Mouse (Mus musculus) hindbrain, embryonic 11.5 days (tissue): Measurements from ENCODE around the gene Mlec. TPM values are rescaled to one million over a fixed set of nuclear protein-coding genes. Genes with fewer than 3 reads are reported as not detected.
"Not testable (repeated sequence)": the region's sequence is repeated elsewhere in the genome, so short reads cannot be mapped to it uniquely, and the experiment has no call there.

ENCODE experiments used
- ATAC-seq: fragments of 200-750 bp; cut with Nextera tagmentation; 2 replicates; pipeline ENCODE4 v1.8.0; 2017; ENCODE audit warnings: mild to moderate bottlenecking, moderate TSS enrichment, moderate library complexity; ENCODE audit not compliant: low FRiP score
- DNase-seq: peaks from one replicate; pipeline ENCODE4 v3.0.0-alpha.2; 2015; ENCODE audit warnings: low spot score
- H3K27ac ChIP-seq: fragments of 300-500 bp; sonication (generic); 2 replicates; pipeline ENCODE4 v1.5.1; 2014; ENCODE audit warnings: mild to moderate bottlenecking, low read depth, low read length
- H3K27me3 ChIP-seq: fragments of 300-500 bp; sonication (generic); 2 replicates; pipeline ENCODE4 v1.6.1; 2014; ENCODE audit warnings: mild to moderate bottlenecking, low read length, moderate library complexity, mixed read lengths; ENCODE audit not compliant: control insufficient read depth, insufficient read depth
- H3K36me3 ChIP-seq: fragments of 300-500 bp; sonication (generic); 2 replicates; pipeline ENCODE4 v1.6.1; 2014; ENCODE audit warnings: mild to moderate bottlenecking, low read length, moderate library complexity, mixed read lengths; ENCODE audit not compliant: control insufficient read depth, insufficient read depth
- H3K4me1 ChIP-seq: fragments of 300-500 bp; sonication (generic); replicated peaks from 2 replicates; pipeline ENCODE4 v1.6.1; 2014; ENCODE audit warnings: low read length, mixed read lengths; ENCODE audit not compliant: control insufficient read depth, insufficient read depth
- H3K4me2 ChIP-seq: fragments of 300-500 bp; sonication (generic); replicated peaks from 2 replicates; pipeline ENCODE4 v1.6.1; 2014; ENCODE audit warnings: mild to moderate bottlenecking, low read depth, low read length
- H3K4me3 ChIP-seq: fragments of 300-500 bp; sonication (generic); 2 replicates; pipeline ENCODE4 v1.5.1; 2014; ENCODE audit warnings: low read depth, low read length
- H3K9ac ChIP-seq: fragments of 300-500 bp; sonication (generic); 2 replicates; pipeline ENCODE4 v1.6.1; 2014; ENCODE audit warnings: low read depth, low read length
- H3K9me3 ChIP-seq: fragments of 300-500 bp; sonication (generic); 2 replicates; pipeline ENCODE4 v1.6.1; 2016; ENCODE audit warnings: low read length; ENCODE audit not compliant: control insufficient read depth
- WGBS: fragments of 180-500 bp; shearing (Covaris S2); extraction: QIAGEN DNeasy Blood & Tissue Kit; methylation state at CpG from one replicate; pipeline ENCODE4 v1.1.7; 2014; 5-methylcytosine and 5-hydroxymethylcytosine counted together
- polyA plus RNA-seq: library from polyadenylated mRNA; unstranded; fragments of >200 nt; fragmentation: Nextera tagmentation; extraction: Ambion mirVana; gene quantifications from 2 replicates; pipeline ENCODE4 v1.2.1, GENCODE M21; 2014

Gene Mlec
- polyA plus RNA-seq, 1 experiment from 2014 or later, result 44.1 TPM

DNA sequence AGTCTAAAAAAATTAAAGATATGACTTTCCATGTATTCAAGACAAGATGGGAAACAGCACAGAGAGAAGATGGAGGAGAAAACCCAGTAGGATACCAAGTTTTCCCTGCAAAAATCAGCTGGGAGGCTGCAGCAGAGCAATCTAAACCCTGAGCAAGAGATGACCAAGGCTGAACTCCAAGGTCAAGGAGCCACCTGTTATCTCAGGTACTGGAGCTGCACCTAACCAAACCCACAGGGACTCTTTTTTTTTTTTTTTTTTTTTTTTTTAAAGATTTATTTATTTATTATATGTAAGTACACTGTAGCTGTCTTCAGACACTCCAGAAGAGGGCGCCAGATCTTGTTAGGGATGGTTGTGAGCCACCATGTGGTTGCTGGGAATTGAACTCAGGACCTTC is 9.1 kb downstream of the Mlec start:
- peaks cover 18% of the 10 kb centered on the region for H3K36me3 ChIP-seq
- DNase-seq, ATAC-seq, H3K27me3 ChIP-seq, H3K4me3 ChIP-seq, H3K27ac ChIP-seq, H3K9me3 ChIP-seq, H3K4me2 ChIP-seq, H3K4me1 ChIP-seq, H3K9ac ChIP-seq: not testable (repeated sequence)
- WGBS, result no CpG with 5 or more reads among the region's 1 CpGs

DNA sequence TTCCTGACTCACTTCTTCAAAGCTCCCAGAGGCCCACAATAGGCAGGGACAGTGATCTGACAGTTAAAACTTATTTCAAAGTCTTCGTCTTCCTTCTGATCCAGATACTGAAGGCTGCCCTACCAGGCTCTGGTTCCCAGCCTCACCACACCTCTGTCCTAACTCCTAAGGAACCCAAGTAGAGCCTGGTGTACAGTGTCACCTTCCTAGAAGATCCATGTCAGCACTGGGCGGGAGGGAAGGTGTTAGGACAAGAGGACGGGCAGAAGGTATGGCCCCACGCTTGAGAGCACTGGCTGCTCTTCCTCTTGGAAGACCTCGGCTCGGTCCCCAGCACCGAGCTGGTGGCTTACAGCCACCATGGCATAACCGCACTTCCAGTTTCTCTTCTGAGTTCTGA is 9.6 kb downstream of the Mlec start:
- Histone ChIP-seq H3K36me3 (peaks cover 18% of the 10 kb centered on the region), H3K4me2 (no peak overlapping the region), H3K4me3 (no peak overlapping the region), H3K9me3 (no peaks in the 10 kb centered on the region), H3K27ac (no peak overlapping the region), H3K4me1 (no peaks in the 10 kb centered on the region), H3K9ac (no peak overlapping the region), H3K27me3 (no peaks in the 10 kb centered on the region)
- no peak for ATAC-seq
- WGBS, result 91% methylated on average over 8 of the region's 8 CpGs
- no peak for DNase-seq

GRCm38 (mm10) chr5:115147388-115147787 is 10.6 kb downstream of the Mlec start:
- Histone ChIP-seq H3K36me3 (peaks cover 18% of the 10 kb centered on the region), H3K9ac (no peak overlapping the region), H3K4me1 (no peaks in the 10 kb centered on the region), H3K9me3 (no peaks in the 10 kb centered on the region), H3K27ac (no peak overlapping the region), H3K4me3 (no peak overlapping the region), H3K4me2 (no peak overlapping the region), H3K27me3 (no peaks in the 10 kb centered on the region)
- 87% methylated on average over 3 of the region's 3 CpGs for WGBS
- ATAC-seq (no peak), DNase-seq (no peak)

- H3K27ac ChIP-seq, result no peak overlapping the region
- no peaks in the 10 kb centered on the region for H3K4me1 ChIP-seq
- H3K4me2 ChIP-seq, result no peak overlapping the region
- DNase-seq (no peak), ATAC-seq (no peak)
- no peak overlapping the region for H3K4me3 ChIP-seq
- H3K9me3 ChIP-seq, result no peaks in the 10 kb centered on the region
- H3K9ac ChIP-seq, result no peak overlapping the region
- no peaks in the 10 kb centered on the region for H3K27me3 ChIP-seq
- H3K36me3 ChIP-seq, result peaks cover 18% of the 10 kb centered on the region
These were observed 11.2 kb downstream of the Mlec start for GRCm38 (mm10) chr5:115146747-115147130.

- Histone ChIP-seq H3K4me3 (no peak overlapping the region), H3K9ac (no peak overlapping the region), H3K27ac (no peak overlapping the region), H3K4me1 (no peaks in the 10 kb centered on the region), H3K9me3 (no peaks in the 10 kb centered on the region), H3K27me3 (no peaks in the 10 kb centered on the region), H3K4me2 (no peak overlapping the region), H3K36me3 (peaks cover 18% of the 10 kb centered on the region)
- 87% methylated on average over 6 of the region's 6 CpGs for WGBS
- ATAC-seq (no peak), DNase-seq (no peak)
These were observed 11.8 kb downstream of the Mlec start for GRCm38 (mm10) chr5:115145976-115146746.

DNA sequence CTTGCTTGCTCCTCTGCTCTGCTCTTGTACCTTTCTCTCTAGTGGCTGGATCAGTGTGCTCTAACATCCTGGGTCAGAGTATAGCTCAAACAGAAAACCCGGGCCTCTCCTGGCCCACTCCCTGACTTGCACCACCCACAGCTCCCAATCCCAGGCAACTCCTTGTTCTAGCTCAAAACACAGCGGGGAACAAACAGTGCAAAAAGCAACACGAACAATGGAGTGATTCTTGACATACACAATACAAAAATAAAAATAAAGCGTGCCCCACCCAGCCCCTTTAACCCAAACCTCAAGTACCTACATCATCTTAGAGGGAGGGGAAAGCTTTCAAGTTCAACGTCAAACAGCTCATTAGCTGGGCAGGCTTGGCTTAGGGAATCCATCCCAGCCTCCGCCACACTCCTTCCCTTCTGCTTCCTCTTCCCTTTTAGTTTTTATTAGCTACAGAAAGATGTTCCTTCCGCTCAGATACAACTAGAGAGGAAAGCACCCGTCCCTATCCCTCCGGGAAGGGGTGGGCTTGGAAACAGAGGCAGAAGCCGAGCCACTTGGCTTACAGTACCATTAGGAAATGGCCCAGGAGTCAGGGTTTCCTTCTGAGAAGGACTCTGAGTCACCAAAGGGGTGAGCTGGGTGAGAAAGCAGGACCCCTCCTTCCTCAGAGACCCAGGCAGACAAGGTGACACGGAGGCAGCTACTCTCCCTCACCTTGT is 12.6 kb downstream of the Mlec start:
- no peaks in the 10 kb centered on the region for H3K27me3 ChIP-seq
- no peaks in the 10 kb centered on the region for H3K9me3 ChIP-seq
- H3K4me3 ChIP-seq, result no peak overlapping the region
- no peak overlapping the region for H3K4me2 ChIP-seq
- H3K27ac ChIP-seq, result no peak overlapping the region
- ATAC-seq (no peak), DNase-seq (no peak)
- 78% methylated on average over 11 of the region's 11 CpGs for WGBS
- H3K9ac ChIP-seq, result no peak overlapping the region
- H3K36me3 ChIP-seq, result peaks cover 16% of the 10 kb centered on the region
- no peaks in the 10 kb centered on the region for H3K4me1 ChIP-seq

DNA sequence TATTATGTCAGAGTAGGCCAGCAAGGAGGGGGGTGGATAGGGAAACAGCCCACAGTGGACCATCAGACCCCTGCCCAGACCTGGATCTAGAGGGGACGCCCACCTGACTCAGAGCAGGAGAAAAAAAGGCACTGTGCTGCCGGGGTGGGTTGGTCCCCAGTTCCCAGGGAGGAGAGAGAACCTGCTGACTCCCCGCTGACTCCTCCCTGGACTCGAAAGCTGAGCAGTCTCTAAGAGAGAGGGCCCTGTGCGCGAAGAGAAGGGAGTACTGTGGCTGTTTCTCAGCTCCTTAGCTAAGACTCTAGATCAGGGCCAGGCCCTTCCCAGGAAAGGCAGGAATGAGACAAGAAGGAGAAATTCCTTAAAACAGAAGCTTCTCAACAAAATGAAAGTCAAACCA is 13.5 kb downstream of the Mlec start:
- peaks cover 7% of the 10 kb centered on the region for H3K36me3 ChIP-seq
- 77% methylated on average over 6 of the region's 6 CpGs for WGBS

GRCm38 (mm10) chr5:115143552-115143951 is 14.4 kb downstream of the Mlec start:
- no peak for ATAC-seq
- H3K4me3 ChIP-seq, result no peak overlapping the region
- H3K9ac ChIP-seq, result no peak overlapping the region
- H3K9me3 ChIP-seq, result no peaks in the 10 kb centered on the region
- H3K4me2 ChIP-seq, result no peak overlapping the region
- WGBS, result 88% methylated on average over 10 of the region's 10 CpGs
- no peaks in the 10 kb centered on the region for H3K4me1 ChIP-seq
- H3K27ac ChIP-seq, result no peak overlapping the region
- H3K36me3 ChIP-seq, result 0 out of 2 replicates have a peak, but pooled peaks cover 3% of the 10 kb centered on the region
- no peaks in the 10 kb centered on the region for H3K27me3 ChIP-seq
- no peak for DNase-seq

More for the DNA sequence above, 13.5 kb downstream of the Mlec start:
- H3K27ac ChIP-seq, result no peak overlapping the region
- no peaks in the 10 kb centered on the region for H3K4me1 ChIP-seq
- no peak overlapping the region for H3K9ac ChIP-seq
- DNase-seq (no peak), ATAC-seq (no peak)
- H3K4me2 ChIP-seq, result no peak overlapping the region
- H3K9me3 ChIP-seq, result no peaks in the 10 kb centered on the region
- H3K27me3 ChIP-seq, result no peaks in the 10 kb centered on the region
- no peak overlapping the region for H3K4me3 ChIP-seq
